In the genomic region with DNA sequence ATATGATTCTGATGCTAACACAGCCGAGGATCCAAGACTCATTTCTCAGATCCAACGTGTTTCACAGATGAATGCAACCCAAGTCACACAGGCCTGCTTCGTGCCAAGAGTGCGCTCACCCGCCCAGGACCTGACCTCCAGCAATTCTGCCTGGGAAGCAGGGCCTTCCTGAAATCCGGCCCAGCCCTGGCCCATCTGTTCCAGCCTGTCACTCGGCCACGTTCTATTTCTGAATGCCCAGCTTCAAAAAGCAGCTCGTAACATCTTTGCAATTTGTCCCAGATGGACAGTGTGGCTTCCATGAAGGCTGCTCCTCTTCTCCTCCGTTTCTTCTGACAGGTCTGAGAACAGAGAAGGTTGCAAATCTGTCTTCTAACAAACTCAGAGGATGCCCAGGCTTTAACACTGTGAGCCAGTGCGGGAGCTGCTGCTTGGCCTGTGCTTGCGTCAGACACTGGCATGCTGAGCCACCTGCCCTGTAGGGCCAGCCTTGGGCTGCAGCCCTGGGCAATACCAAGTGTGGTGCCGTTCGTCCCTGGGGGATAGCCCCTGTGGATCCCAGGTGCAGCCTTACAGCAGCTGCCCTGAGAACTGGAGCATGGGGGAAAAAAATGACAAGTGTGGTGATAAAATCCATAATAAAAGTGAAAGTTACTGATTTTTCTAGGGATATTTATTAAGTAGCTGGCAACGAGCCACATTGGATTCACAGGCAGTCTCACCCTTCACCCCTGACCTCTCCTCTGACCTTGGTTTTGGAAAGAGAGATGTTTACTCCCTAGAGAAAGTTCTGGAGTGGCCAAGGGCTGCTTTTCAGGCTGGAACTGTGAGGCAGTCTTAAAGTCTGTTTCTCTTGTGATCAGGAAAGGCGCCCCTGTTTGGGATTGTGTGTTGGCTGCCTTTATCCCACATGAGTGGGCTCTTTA, we compare ENCODE assay signal across 9 mouse cellular contexts.
A peak's percentile ranks its signal among the peaks of the same experiment; 100 is the strongest.
DNase-seq lines count a peak whose midpoint lies in the region; ATAC-seq and TF ChIP-seq lines count a peak whose summit lies in the region.
"Had no signal": no experiment of that assay in that cellular context is flagged by ENCODE, and none has a peak within 500 bp of the region (broad histone marks: within the 10 kb centered on the region; RNA-seq: fewer than 3 reads in every experiment).

No protein-coding gene starts in this region.

- WGBS in heart, embryonic 11.5 days (ENCODE audit: insufficient replicate concordance): 76% methylated on average over 16 of the region's 16 CpGs
- 35% methylated on average over 16 of the region's 16 CpGs for WGBS in kidney, embryonic 16.5 days
- WGBS in midbrain, embryonic 11.5 days: 69% methylated on average over 16 of the region's 16 CpGs

- peaks cover 7% of the 10 kb centered on the region for H3K4me1 ChIP-seq in heart, embryonic 11.5 days (ENCODE audit: control insufficient read depth, insufficient read depth, low read length)
- peaks cover 62% of the 10 kb centered on the region for H3K4me1 ChIP-seq in kidney, embryonic 16.5 days (ENCODE audit: insufficient read depth, low read length)
- peaks cover 4% of the 10 kb centered on the region; the same call in 1 of the 2 replicates for H3K4me1 ChIP-seq in midbrain, embryonic 11.5 days (ENCODE audit: control insufficient read depth, insufficient read depth, low read length)
- peaks cover 6% of the 10 kb centered on the region for H3K4me1 ChIP-seq in testis, adult 2 months (ENCODE audit: control insufficient read depth, insufficient read depth, low read length)

- peak; percentile 79 to 89 for DNase-seq in heart, adult 18-20 months
- peak; percentile 94 for DNase-seq in cerebellum, adult 9-11 months
- DNase-seq in heart, adult 8-10 months (ENCODE audit: low spot score): peak; percentile 76
- DNase-seq in midbrain, embryonic 11.5 days (ENCODE audit: low spot score, missing footprints): peak; percentile 78

- TF ChIP-seq CTCF in testis, adult 2 months (IDR thresholded peaks at IDR 0.05; ENCODE audit: control insufficient read depth, insufficient read depth, insufficient replicate concordance, low read depth, low read length): no peak

- no peaks in the 10 kb centered on the region for H3K27me3 ChIP-seq in heart, embryonic 11.5 days (ENCODE audit: control insufficient read depth, insufficient read depth, low read length)
- H3K27me3 ChIP-seq in kidney, embryonic 16.5 days (ENCODE audit: insufficient read depth, low read length): no peaks in the 10 kb centered on the region
- H3K27me3 ChIP-seq in midbrain, embryonic 11.5 days (ENCODE audit: control insufficient read depth, insufficient read depth, low read length): no peaks in the 10 kb centered on the region
- no peaks in the 10 kb centered on the region for H3K27me3 ChIP-seq in testis, adult 2 months (ENCODE audit: control insufficient read depth, insufficient read depth, low read length)
- H3K27me3 ChIP-seq: CH12.LX had no signal

- H3K27ac ChIP-seq in heart, embryonic 11.5 days (ENCODE audit: low read depth, low read length): no peak overlapping the region
- H3K27ac ChIP-seq in kidney, embryonic 16.5 days (ENCODE audit: low read length): peak overlapping the region; percentile 71; the same call in 1 of the 2 replicates
- H3K27ac ChIP-seq in midbrain, embryonic 11.5 days (ENCODE audit: low read depth, low read length): no peak overlapping the region
- H3K27ac ChIP-seq in testis, adult 2 months (ENCODE audit: control insufficient read depth, insufficient read depth, low read depth, low read length): peak overlapping the region; percentile 56

- no peak overlapping the region for H3K4me3 ChIP-seq in heart, embryonic 11.5 days (ENCODE audit: low read depth, low read length)
- H3K4me3 ChIP-seq in kidney, embryonic 16.5 days (ENCODE audit: low read length): no peak overlapping the region
- H3K4me3 ChIP-seq in midbrain, embryonic 11.5 days (ENCODE audit: low read depth, low read length): no peak overlapping the region
- H3K4me3 ChIP-seq in testis, adult 2 months (ENCODE audit: control insufficient read depth, low read depth, low read length): no peak overlapping the region

- no peak for TF ChIP-seq POLR2A in testis, adult 2 months (IDR thresholded peaks at IDR 0.05; ENCODE audit: control insufficient read depth, low read depth, low read length)

- H3K36me3 ChIP-seq in heart, embryonic 11.5 days (ENCODE audit: control insufficient read depth, insufficient read depth, low read length): no peaks in the 10 kb centered on the region
- no peaks in the 10 kb centered on the region for H3K36me3 ChIP-seq in kidney, embryonic 16.5 days (ENCODE audit: insufficient read depth, low read length)
- H3K36me3 ChIP-seq in midbrain, embryonic 11.5 days (ENCODE audit: control insufficient read depth, insufficient read depth, low read length): no peaks in the 10 kb centered on the region
- no peaks in the 10 kb centered on the region for H3K36me3 ChIP-seq in testis, adult 2 months (ENCODE audit: control insufficient read depth, insufficient read depth, low read length)

- H3K9me3 ChIP-seq in heart, embryonic 11.5 days (replicated peaks; ENCODE audit: control insufficient read depth, low read length): no peaks in the 10 kb centered on the region
- no peaks in the 10 kb centered on the region for H3K9me3 ChIP-seq in kidney, embryonic 16.5 days (ENCODE audit: low read length)
- H3K9me3 ChIP-seq in midbrain, embryonic 11.5 days (ENCODE audit: control insufficient read depth, low read length): no peaks in the 10 kb centered on the region

- no peak overlapping the region for H3K4me2 ChIP-seq in heart, embryonic 11.5 days
- no peak overlapping the region for H3K4me2 ChIP-seq in kidney, embryonic 16.5 days (replicated peaks; ENCODE audit: low read depth, low read length)
- no peak overlapping the region for H3K4me2 ChIP-seq in midbrain, embryonic 11.5 days

- H3K9ac ChIP-seq in heart, embryonic 11.5 days (ENCODE audit: low read depth, low read length): no peak overlapping the region
- 0 out of 2 replicates have a peak overlapping the region, but pooled peaks have one; percentile 25 for H3K9ac ChIP-seq in kidney, embryonic 16.5 days (replicated peaks; ENCODE audit: low read length)
- H3K9ac ChIP-seq in midbrain, embryonic 11.5 days (ENCODE audit: low read length): no peak overlapping the region

- ATAC-seq in heart, embryonic 11.5 days (replicated peaks; ENCODE audit: insufficient number of reproducible peaks, low FRiP score, low TSS enrichment): no peak
- no peak; the same call in 1 of the 2 replicates for ATAC-seq in kidney, embryonic 16.5 days (ENCODE audit: low FRiP score, low TSS enrichment)
- no peak for ATAC-seq in midbrain, embryonic 11.5 days (ENCODE audit: low FRiP score)
- no peak for ATAC-seq in erythroblast, adult 5-6 weeks (replicated peaks; ENCODE audit: low FRiP score, poor library complexity, severe bottlenecking)

Comparison
In these comparisons a context has a peak if more than half of its experiments do, and no peak if none do; other contexts are left out.
1. H3K27ac ChIP-seq: peak in kidney, embryonic 16.5 days (single experiment) and testis, adult 2 months (single experiment); none in heart, embryonic 11.5 days (single experiment) and midbrain, embryonic 11.5 days (single experiment).
2. Peak in every context shown above with its lines, with median percentiles within 50 percentile points of each other: DNase-seq.